Mouse (Mus musculus): ENCODE measurements around the gene Camk2d.

The Camk2d gene

GRCm38 (mm10) chr3:126687150-126687549 is 91.0 kb downstream of the Camk2d start:
- no peak for DNase-seq (ENCODE audit: extremely low spot score, low read depth, low spot score)

GRCm38 (mm10) chr3:126688516-126688915 is 92.4 kb downstream of the Camk2d start:
- no peak for DNase-seq (ENCODE audit: extremely low spot score, low read depth, low spot score)

- DNase-seq (ENCODE audit: extremely low spot score, low read depth, low spot score) = no peak
Observed at GRCm38 (mm10) chr3:126690627-126691505, 94.8 kb downstream of the Camk2d start.

DNA sequence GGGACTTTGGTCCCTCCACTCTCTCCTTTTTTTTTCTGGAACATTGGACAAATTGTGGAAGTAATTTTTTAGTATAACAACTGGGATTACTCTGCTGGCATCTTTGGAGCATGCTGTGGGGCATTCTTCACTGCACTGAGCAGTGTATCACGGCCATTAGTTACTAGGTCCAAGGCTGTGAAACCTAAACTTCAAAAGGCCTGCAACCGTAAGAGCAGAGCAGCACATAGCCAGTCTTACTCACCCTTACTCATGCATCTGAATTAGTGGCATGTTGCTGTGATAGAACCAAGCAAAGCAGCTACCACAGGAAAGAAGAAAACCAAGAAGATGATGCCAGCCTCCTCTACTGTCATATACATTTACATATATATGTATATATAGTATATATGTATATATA is 95.5 kb downstream of the Camk2d start:
- no peak for DNase-seq (ENCODE audit: extremely low spot score, low read depth, low spot score)

- no peak for DNase-seq (ENCODE audit: extremely low spot score, low read depth, low spot score)
Observed at GRCm38 (mm10) chr3:126692797-126693196, 96.7 kb downstream of the Camk2d start.

DNA sequence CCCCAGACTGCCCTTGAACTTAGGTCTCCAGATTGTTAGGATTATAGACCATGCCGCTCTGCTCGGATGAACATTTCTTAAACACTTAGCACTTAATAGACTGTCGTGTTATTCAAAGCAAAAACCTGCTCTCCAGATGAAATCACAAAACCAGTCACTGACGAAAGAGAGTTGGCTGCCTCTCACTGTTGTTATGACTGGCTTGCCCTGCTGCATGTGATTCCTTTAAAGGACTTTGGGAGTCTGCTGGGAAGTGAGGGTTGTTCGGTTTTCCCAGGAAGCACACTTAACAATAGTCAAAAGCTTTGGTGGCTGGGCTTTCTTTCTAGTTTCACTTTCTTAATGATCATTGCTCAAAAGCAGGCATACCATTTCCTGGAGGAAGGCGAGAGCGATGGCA is 97.2 kb downstream of the Camk2d start:
- DNase-seq (ENCODE audit: extremely low spot score, low read depth, low spot score) = no peak

DNA sequence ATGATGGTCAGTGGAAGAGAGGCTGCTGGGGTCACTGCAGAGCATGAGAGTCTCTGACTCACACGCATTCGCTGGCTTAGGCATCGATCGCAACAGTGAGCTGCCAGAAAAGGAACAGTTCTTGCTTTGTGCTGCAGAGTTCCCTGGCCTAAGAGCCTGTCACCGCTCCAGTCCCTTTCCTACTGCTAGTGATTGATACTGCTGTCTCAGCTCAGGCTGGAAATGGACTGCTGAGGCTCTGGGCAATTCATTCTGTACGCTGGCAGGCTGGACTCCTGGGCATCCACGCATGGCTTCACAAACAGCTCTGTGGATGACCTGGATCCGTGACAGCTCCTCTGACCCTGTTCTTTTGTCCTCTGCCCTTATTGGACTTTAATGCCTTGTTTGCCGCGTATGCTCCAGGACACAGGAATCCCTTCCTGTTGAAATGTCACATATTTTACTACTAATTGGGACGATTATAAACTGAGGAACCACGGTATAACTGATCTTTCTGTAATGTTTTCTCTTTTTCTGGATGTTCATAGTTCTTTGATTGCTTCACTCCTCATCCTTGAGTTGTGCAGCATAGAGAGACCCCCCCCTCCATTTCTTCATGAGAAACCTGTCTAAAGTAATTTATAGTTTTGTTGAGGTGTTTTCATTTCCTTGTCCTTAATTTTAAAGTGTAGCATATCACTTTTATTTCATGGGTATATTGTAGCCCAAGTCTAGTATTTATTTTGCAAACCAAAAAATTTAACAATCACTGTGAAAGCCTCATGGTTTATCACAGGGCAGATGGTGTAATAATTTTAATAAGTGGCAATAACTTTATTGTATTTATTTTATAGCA is 99.6 kb downstream of the Camk2d start:
- DNase-seq (ENCODE audit: extremely low spot score, low read depth, low spot score) = no peak

GRCm38 (mm10) chr3:126696620-126697019 is 100.5 kb downstream of the Camk2d start:
- no peak for DNase-seq (ENCODE audit: extremely low spot score, low read depth, low spot score)

- DNase-seq (ENCODE audit: extremely low spot score, low read depth, low spot score) = no peak
Observed at GRCm38 (mm10) chr3:126699740-126700139, 103.6 kb downstream of the Camk2d start.

- DNase-seq (ENCODE audit: extremely low spot score, low read depth, low spot score) = no peak
Observed at GRCm38 (mm10) chr3:126701067-126701466, 105.0 kb downstream of the Camk2d start.

DNA sequence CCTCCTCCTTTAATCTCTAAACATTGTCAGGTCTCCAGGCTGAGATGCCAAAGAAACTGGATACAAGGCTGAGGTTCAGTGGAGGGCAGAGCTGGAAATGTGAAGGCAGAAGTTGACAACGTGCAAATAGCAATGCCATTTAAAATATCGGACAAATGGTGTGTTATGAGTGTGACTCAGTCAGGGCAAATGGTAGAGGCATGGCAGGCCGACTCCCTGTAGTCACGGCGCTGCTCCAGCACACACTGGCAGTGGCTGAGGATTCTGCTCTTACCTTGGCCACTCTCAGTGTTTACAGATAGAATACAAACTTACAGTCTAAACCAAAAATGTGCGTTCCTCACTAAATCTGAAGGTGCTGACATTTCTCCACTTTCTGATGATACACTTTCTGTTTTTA is 105.5 kb downstream of the Camk2d start:
- no peak for DNase-seq (ENCODE audit: extremely low spot score, low read depth, low spot score)

DNA sequence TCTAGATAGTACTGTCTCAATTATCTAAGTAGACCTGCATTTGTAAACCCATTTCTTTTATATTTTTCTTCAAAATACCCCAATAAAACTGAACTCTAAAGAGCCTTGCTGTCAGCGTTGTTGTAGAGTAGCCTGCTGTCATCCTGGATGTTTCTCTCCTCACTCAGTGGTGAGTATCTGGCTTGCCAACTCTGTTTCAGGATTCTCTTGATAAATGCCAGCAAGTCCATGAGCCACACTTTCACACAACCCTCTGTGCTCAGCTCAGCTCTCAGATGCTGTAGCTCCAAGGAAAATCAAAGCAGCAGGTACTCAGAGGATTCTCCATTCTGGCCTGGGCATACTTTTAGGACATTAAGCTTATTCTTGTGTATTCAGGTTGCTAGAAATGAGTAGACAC is 109.4 kb downstream of the Camk2d start:
- no peak for DNase-seq (ENCODE audit: extremely low spot score, low read depth, low spot score)

- DNase-seq (ENCODE audit: extremely low spot score, low read depth, low spot score) = no peak
Observed at GRCm38 (mm10) chr3:126714281-126714680, 118.2 kb downstream of the Camk2d start.

DNA sequence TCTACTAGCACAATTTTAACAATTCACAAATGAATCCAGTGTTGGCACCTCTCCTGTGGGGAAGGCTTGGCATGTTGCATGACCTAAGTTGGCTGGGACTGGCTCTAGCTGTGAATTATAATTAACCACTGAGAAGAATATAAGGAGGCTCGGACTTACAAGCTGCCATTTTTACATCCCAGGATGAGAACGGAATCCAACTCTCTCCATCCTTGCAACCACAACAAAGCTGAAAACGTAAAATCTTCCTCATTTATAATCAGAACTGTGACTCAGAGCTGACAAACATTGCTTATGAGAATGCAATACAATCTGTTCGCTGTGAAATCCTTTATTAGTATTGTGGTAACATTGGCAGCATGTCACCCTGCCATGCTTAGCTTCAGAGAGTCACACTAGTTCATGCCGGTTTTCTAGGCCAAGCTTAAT is 126.9 kb downstream of the Camk2d start:
- no peak for DNase-seq (ENCODE audit: extremely low spot score, low read depth, low spot score)

GRCm38 (mm10) chr3:126723458-126723857 is 127.4 kb downstream of the Camk2d start:
- no peak for DNase-seq (ENCODE audit: extremely low spot score, low read depth, low spot score)

GRCm38 (mm10) chr3:126725647-126726046 is 129.5 kb downstream of the Camk2d start:
- no peak for DNase-seq (ENCODE audit: extremely low spot score, low read depth, low spot score)

GRCm38 (mm10) chr3:126727387-126727786 is 131.3 kb downstream of the Camk2d start:
- no peak for DNase-seq (ENCODE audit: extremely low spot score, low read depth, low spot score)

- no peak for DNase-seq (ENCODE audit: extremely low spot score, low read depth, low spot score)
Observed at GRCm38 (mm10) chr3:126730411-126730810, 134.3 kb downstream of the Camk2d start.

DNA sequence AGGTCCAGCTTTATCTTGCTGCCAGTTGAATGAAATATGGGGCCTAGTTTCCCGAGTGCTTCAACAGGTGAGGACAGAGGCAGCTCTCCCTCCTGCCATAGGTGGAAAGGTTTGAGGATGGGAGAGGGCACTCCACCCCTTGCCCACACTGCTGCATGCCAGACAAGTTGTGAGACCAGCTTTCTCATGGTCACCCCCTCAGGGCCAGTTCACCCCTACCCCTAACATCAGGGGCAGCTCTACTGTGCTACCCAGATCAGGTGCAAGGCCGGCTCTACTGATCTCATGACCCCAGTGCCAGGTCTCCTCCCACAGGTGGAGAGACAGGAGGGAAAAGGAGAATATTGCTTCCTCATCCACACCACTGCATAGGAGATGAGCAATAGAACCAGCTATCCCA is 136.2 kb downstream of the Camk2d start:
- DNase-seq (ENCODE audit: extremely low spot score, low read depth, low spot score) = no peak

DNA sequence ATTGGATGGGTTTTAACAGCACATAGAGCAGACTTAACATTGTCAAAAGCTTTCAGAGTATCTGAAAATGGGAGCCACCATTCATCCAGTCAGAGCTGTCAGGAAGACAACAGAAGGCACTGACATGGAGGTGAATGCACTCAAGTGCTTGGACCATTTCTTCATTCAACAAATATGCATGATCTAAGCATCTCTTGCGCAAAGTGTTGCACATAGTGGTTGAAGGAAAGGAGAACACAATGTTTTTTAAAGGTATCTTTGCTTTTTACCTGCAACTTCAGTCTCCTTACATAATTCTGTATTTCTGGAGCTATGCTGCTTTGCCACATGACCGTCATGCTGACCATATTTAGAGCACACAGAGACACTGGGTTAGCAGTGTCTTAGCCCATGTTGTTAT is 138.4 kb downstream of the Camk2d start:
- no peak for DNase-seq (ENCODE audit: extremely low spot score, low read depth, low spot score)

GRCm38 (mm10) chr3:126735211-126735610 is 139.1 kb downstream of the Camk2d start:
- DNase-seq (ENCODE audit: extremely low spot score, low read depth, low spot score) = no peak

- no peak for DNase-seq (ENCODE audit: extremely low spot score, low read depth, low spot score)
Observed at GRCm38 (mm10) chr3:126737128-126737527, 141.0 kb downstream of the Camk2d start.

All from hindlimb bud, embryonic 11.5 days (tissue).